Mouse (Mus musculus): ENCODE measurements around the gene Ice1. TPM values are rescaled to one million over a fixed set of nuclear protein-coding genes. Genes with fewer than 3 reads are reported as not detected.

Gene Ice1
- polyA plus RNA-seq, 1 experiment from 2014 or later = 39.3 TPM

- ATAC-seq = no peak
- Histone ChIP-seq H3K36me3 (ENCODE audit: control insufficient read depth, insufficient read depth) (no peaks in the 10 kb centered on the region), H3K4me1 (replicated peaks; ENCODE audit: control insufficient read depth, insufficient read depth, low read length) (no peaks in the 10 kb centered on the region), H3K4me2 (ENCODE audit: low read length) (no peak overlapping the region), H3K27me3 (replicated peaks; ENCODE audit: control insufficient read depth, insufficient read depth, low read length) (no peaks in the 10 kb centered on the region), H3K9ac (replicated peaks; ENCODE audit: low read depth, low read length) (no peak overlapping the region), H3K4me3 (replicated peaks; ENCODE audit: low read length) (no peak overlapping the region), H3K9me3 (ENCODE audit: control insufficient read depth, low read length) (no peaks in the 10 kb centered on the region), H3K27ac (ENCODE audit: low read length) (no peak overlapping the region)
- WGBS = 80% methylated on average over 5 of the region's 5 CpGs
Observed at GRCm38 (mm10) chr13:70553456-70553855, 84.0 kb downstream of the Ice1 start.

- no peak for ATAC-seq
- H3K9ac ChIP-seq (replicated peaks; ENCODE audit: low read depth, low read length) = no peak overlapping the region
- no peaks in the 10 kb centered on the region for H3K36me3 ChIP-seq (ENCODE audit: control insufficient read depth, insufficient read depth)
- no peak overlapping the region for H3K4me3 ChIP-seq (replicated peaks; ENCODE audit: low read length)
- H3K9me3 ChIP-seq (ENCODE audit: control insufficient read depth, low read length) = no peaks in the 10 kb centered on the region
- no peak overlapping the region for H3K27ac ChIP-seq (ENCODE audit: low read length)
- WGBS = 12% methylated on average over 3 of the region's 3 CpGs
- H3K4me1 ChIP-seq (replicated peaks; ENCODE audit: control insufficient read depth, insufficient read depth, low read length) = no peaks in the 10 kb centered on the region
- no peak overlapping the region for H3K4me2 ChIP-seq (ENCODE audit: low read length)
- H3K27me3 ChIP-seq (replicated peaks; ENCODE audit: control insufficient read depth, insufficient read depth, low read length) = no peaks in the 10 kb centered on the region
Observed at GRCm38 (mm10) chr13:70547457-70547856, 90.0 kb downstream of the Ice1 start.

- no peaks in the 10 kb centered on the region for H3K9me3 ChIP-seq (ENCODE audit: control insufficient read depth, low read length)
- H3K4me2 ChIP-seq (ENCODE audit: low read length) = no peak overlapping the region
- H3K27me3 ChIP-seq (replicated peaks; ENCODE audit: control insufficient read depth, insufficient read depth, low read length) = no peaks in the 10 kb centered on the region
- no peak overlapping the region for H3K4me3 ChIP-seq (replicated peaks; ENCODE audit: low read length)
- no peak for ATAC-seq
- H3K27ac ChIP-seq (ENCODE audit: low read length) = no peak overlapping the region
- no peaks in the 10 kb centered on the region for H3K36me3 ChIP-seq (ENCODE audit: control insufficient read depth, insufficient read depth)
- WGBS = 18% methylated on average over 1 of the region's 1 CpGs
- H3K9ac ChIP-seq (replicated peaks; ENCODE audit: low read depth, low read length) = no peak overlapping the region
- no peaks in the 10 kb centered on the region for H3K4me1 ChIP-seq (replicated peaks; ENCODE audit: control insufficient read depth, insufficient read depth, low read length)
Observed at GRCm38 (mm10) chr13:70545261-70545660, 92.2 kb downstream of the Ice1 start.

- H3K4me3 ChIP-seq (replicated peaks; ENCODE audit: low read length) = no peak overlapping the region
- H3K9me3 ChIP-seq (ENCODE audit: control insufficient read depth, low read length) = no peaks in the 10 kb centered on the region
- 71% methylated on average over 1 of the region's 1 CpGs for WGBS
- H3K4me2 ChIP-seq (ENCODE audit: low read length) = no peak overlapping the region
- ATAC-seq = no peak
- no peaks in the 10 kb centered on the region for H3K27me3 ChIP-seq (replicated peaks; ENCODE audit: control insufficient read depth, insufficient read depth, low read length)
- H3K4me1 ChIP-seq (replicated peaks; ENCODE audit: control insufficient read depth, insufficient read depth, low read length) = no peaks in the 10 kb centered on the region
- no peak overlapping the region for H3K27ac ChIP-seq (ENCODE audit: low read length)
- no peak overlapping the region for H3K9ac ChIP-seq (replicated peaks; ENCODE audit: low read depth, low read length)
- no peaks in the 10 kb centered on the region for H3K36me3 ChIP-seq (ENCODE audit: control insufficient read depth, insufficient read depth)
Observed at GRCm38 (mm10) chr13:70539842-70540241, 97.6 kb downstream of the Ice1 start.

GRCm38 (mm10) chr13:70533412-70533811 lies 104.0 kb downstream of the Ice1 start:
- 93% methylated on average over 5 of the region's 5 CpGs for WGBS
- Histone ChIP-seq H3K36me3 (ENCODE audit: control insufficient read depth, insufficient read depth) (no peaks in the 10 kb centered on the region), H3K9me3 (ENCODE audit: control insufficient read depth, low read length) (no peaks in the 10 kb centered on the region)

GRCm38 (mm10) chr13:70532719-70533118 lies 104.7 kb downstream of the Ice1 start:
- WGBS = 80% methylated on average over 10 of the region's 10 CpGs

More at GRCm38 (mm10) chr13:70533412-70533811, 104.0 kb downstream of the Ice1 start:
- no peak for ATAC-seq
- Histone ChIP-seq H3K4me3 (replicated peaks; ENCODE audit: low read length) (no peak overlapping the region), H3K4me2 (ENCODE audit: low read length) (no peak overlapping the region), H3K27ac (ENCODE audit: low read length) (no peak overlapping the region), H3K4me1 (replicated peaks; ENCODE audit: control insufficient read depth, insufficient read depth, low read length) (no peaks in the 10 kb centered on the region), H3K9ac (replicated peaks; ENCODE audit: low read depth, low read length) (no peak overlapping the region), H3K27me3 (replicated peaks; ENCODE audit: control insufficient read depth, insufficient read depth, low read length) (no peaks in the 10 kb centered on the region)

GRCm38 (mm10) chr13:70517651-70518050 lies 119.8 kb downstream of the Ice1 start:
- Histone ChIP-seq H3K27me3 (replicated peaks; ENCODE audit: control insufficient read depth, insufficient read depth, low read length) (no peaks in the 10 kb centered on the region), H3K27ac (ENCODE audit: low read length) (no peak overlapping the region), H3K9ac (replicated peaks; ENCODE audit: low read depth, low read length) (no peak overlapping the region), H3K4me3 (replicated peaks; ENCODE audit: low read length) (no peak overlapping the region), H3K9me3 (ENCODE audit: control insufficient read depth, low read length) (no peaks in the 10 kb centered on the region), H3K36me3 (ENCODE audit: control insufficient read depth, insufficient read depth) (no peaks in the 10 kb centered on the region), H3K4me2 (ENCODE audit: low read length) (no peak overlapping the region), H3K4me1 (replicated peaks; ENCODE audit: control insufficient read depth, insufficient read depth, low read length) (no peaks in the 10 kb centered on the region)
- WGBS = 73% methylated on average over 2 of the region's 2 CpGs
- ATAC-seq = no peak

More at GRCm38 (mm10) chr13:70532719-70533118, 104.7 kb downstream of the Ice1 start:
- Histone ChIP-seq H3K4me2 (ENCODE audit: low read length) (no peak overlapping the region), H3K27me3 (replicated peaks; ENCODE audit: control insufficient read depth, insufficient read depth, low read length) (no peaks in the 10 kb centered on the region), H3K27ac (ENCODE audit: low read length) (no peak overlapping the region), H3K4me1 (replicated peaks; ENCODE audit: control insufficient read depth, insufficient read depth, low read length) (no peaks in the 10 kb centered on the region), H3K9ac (replicated peaks; ENCODE audit: low read depth, low read length) (no peak overlapping the region), H3K36me3 (ENCODE audit: control insufficient read depth, insufficient read depth) (no peaks in the 10 kb centered on the region), H3K9me3 (ENCODE audit: control insufficient read depth, low read length) (no peaks in the 10 kb centered on the region), H3K4me3 (replicated peaks; ENCODE audit: low read length) (no peak overlapping the region)
- ATAC-seq = no peak

- H3K4me2 ChIP-seq (ENCODE audit: low read length) = no peak overlapping the region
- no peak for ATAC-seq
- H3K9me3 ChIP-seq (ENCODE audit: control insufficient read depth, low read length) = no peaks in the 10 kb centered on the region
- H3K4me1 ChIP-seq (replicated peaks; ENCODE audit: control insufficient read depth, insufficient read depth, low read length) = no peaks in the 10 kb centered on the region
- H3K4me3 ChIP-seq (replicated peaks; ENCODE audit: low read length) = no peak overlapping the region
- H3K27me3 ChIP-seq (replicated peaks; ENCODE audit: control insufficient read depth, insufficient read depth, low read length) = no peaks in the 10 kb centered on the region
- H3K27ac ChIP-seq (ENCODE audit: low read length) = no peak overlapping the region
- no peak overlapping the region for H3K9ac ChIP-seq (replicated peaks; ENCODE audit: low read depth, low read length)
- WGBS = 63% methylated on average over 2 of the region's 2 CpGs
- no peaks in the 10 kb centered on the region for H3K36me3 ChIP-seq (ENCODE audit: control insufficient read depth, insufficient read depth)
Observed at GRCm38 (mm10) chr13:70515004-70515403, 122.4 kb downstream of the Ice1 start.

GRCm38 (mm10) chr13:70510199-70510598 lies 127.2 kb downstream of the Ice1 start:
- Histone ChIP-seq H3K4me2 (ENCODE audit: low read length) (no peak overlapping the region), H3K4me1 (replicated peaks; ENCODE audit: control insufficient read depth, insufficient read depth, low read length) (peaks cover 7% of the 10 kb centered on the region), H3K9ac (replicated peaks; ENCODE audit: low read depth, low read length) (no peak overlapping the region), H3K9me3 (ENCODE audit: control insufficient read depth, low read length) (no peaks in the 10 kb centered on the region), H3K27me3 (replicated peaks; ENCODE audit: control insufficient read depth, insufficient read depth, low read length) (no peaks in the 10 kb centered on the region), H3K36me3 (ENCODE audit: control insufficient read depth, insufficient read depth) (no peaks in the 10 kb centered on the region), H3K27ac (ENCODE audit: low read length) (no peak overlapping the region), H3K4me3 (replicated peaks; ENCODE audit: low read length) (no peak overlapping the region)
- WGBS = 83% methylated on average over 5 of the region's 5 CpGs
- ATAC-seq = no peak

GRCm38 (mm10) chr13:70509375-70510016 lies 127.9 kb downstream of the Ice1 start:
- 51% methylated on average over 8 of the region's 8 CpGs for WGBS
- H3K36me3 ChIP-seq (ENCODE audit: control insufficient read depth, insufficient read depth) = no peaks in the 10 kb centered on the region
- no peak overlapping the region for H3K27ac ChIP-seq (ENCODE audit: low read length)
- no peak overlapping the region for H3K9ac ChIP-seq (replicated peaks; ENCODE audit: low read depth, low read length)
- ATAC-seq = peak; percentile 45
- H3K4me3 ChIP-seq (replicated peaks; ENCODE audit: low read length) = no peak overlapping the region
- no peak overlapping the region for H3K4me2 ChIP-seq (ENCODE audit: low read length)
- H3K4me1 ChIP-seq (replicated peaks; ENCODE audit: control insufficient read depth, insufficient read depth, low read length) = peaks cover 7% of the 10 kb centered on the region
- H3K27me3 ChIP-seq (replicated peaks; ENCODE audit: control insufficient read depth, insufficient read depth, low read length) = no peaks in the 10 kb centered on the region
- H3K9me3 ChIP-seq (ENCODE audit: control insufficient read depth, low read length) = no peaks in the 10 kb centered on the region
